Mouse (Mus musculus) megakaryocyte, embryonic 14.5 days (primary cell): ENCODE data around the gene Ank3. TPM values are rescaled to one million over a fixed set of nuclear protein-coding genes. Genes with fewer than 3 reads are reported as not detected.
A peak's percentile ranks its signal among the peaks of the same experiment; 100 is the strongest.

Source experiments
- H3K27me3 ChIP-seq: replicated peaks from 2 replicates; pipeline ENCODE3; 2012; ENCODE audit warnings: inconsistent platforms
- H3K36me3 ChIP-seq: replicated peaks from 2 replicates; pipeline ENCODE3; 2012; ENCODE audit warnings: low read length, inconsistent platforms, mixed read lengths
- H3K4me1 ChIP-seq: 2 replicates; pipeline ENCODE4 v1.6.1; 2012; ENCODE audit warnings: inconsistent platforms
- H3K4me3 ChIP-seq: replicated peaks from 2 replicates; pipeline ENCODE3; 2012; ENCODE audit warnings: moderate library complexity, mild to moderate bottlenecking, inconsistent platforms
- H3K9me3 ChIP-seq: 2 replicates; pipeline ENCODE4 v1.6.1; 2012; ENCODE audit warnings: inconsistent platforms
- FLI1 ChIP-seq: IDR thresholded peaks from 2 replicates; pipeline ENCODE4 v1.6.1; 2012; ENCODE audit warnings: low read length, inconsistent platforms, mixed read lengths
- GATA1 ChIP-seq: IDR thresholded peaks from 3 replicates; pipeline ENCODE4 v1.6.1; 2012; ENCODE audit warnings: mixed read lengths, low read length, inconsistent platforms, borderline replicate concordance
- polyA plus RNA-seq: library from polyadenylated mRNA; stranded (reverse); fragments of >175 nt; gene quantifications from 2 replicates; pipeline ENCODE4 v1.2.3, GENCODE M21; 2012; ENCODE audit warnings: low replicate concordance; ENCODE audit not compliant: insufficient read depth

Gene Ank3
- polyA plus RNA-seq, 1 experiment, result 4.4 TPM

GRCm38 (mm10) chr10:69466586-69466985 lies 68.0 kb downstream of the Ank3 start:
- no peaks in the 10 kb centered on the region for H3K27me3 ChIP-seq
- H3K4me3 ChIP-seq, result no peak overlapping the region
- H3K9me3 ChIP-seq, result peaks cover 13% of the 10 kb centered on the region; the same call in 1 of the 2 replicates
- TF ChIP-seq GATA1 (no peak), FLI1 (no peak)
- H3K36me3 ChIP-seq, result no peaks in the 10 kb centered on the region
- H3K4me1 ChIP-seq, result no peaks in the 10 kb centered on the region

- H3K9me3 ChIP-seq, result peaks cover 13% of the 10 kb centered on the region; the same call in 1 of the 2 replicates
- H3K4me3 ChIP-seq, result no peak overlapping the region
- no peaks in the 10 kb centered on the region for H3K36me3 ChIP-seq
- no peaks in the 10 kb centered on the region for H3K27me3 ChIP-seq
- no peaks in the 10 kb centered on the region for H3K4me1 ChIP-seq
- TF ChIP-seq GATA1, result no peak
- no peak for TF ChIP-seq FLI1
Observed at GRCm38 (mm10) chr10:69467182-69467581, 68.6 kb downstream of the Ank3 start.

GRCm38 (mm10) chr10:69471841-69472240 lies 73.3 kb downstream of the Ank3 start:
- H3K9me3 ChIP-seq, result peaks cover 3% of the 10 kb centered on the region; the same call in 1 of the 2 replicates
- no peaks in the 10 kb centered on the region for H3K4me1 ChIP-seq
- no peaks in the 10 kb centered on the region for H3K36me3 ChIP-seq
- no peak for TF ChIP-seq FLI1
- no peak for TF ChIP-seq GATA1
- H3K27me3 ChIP-seq, result no peaks in the 10 kb centered on the region
- no peak overlapping the region for H3K4me3 ChIP-seq

- Histone ChIP-seq H3K36me3 (no peaks in the 10 kb centered on the region), H3K4me1 (no peaks in the 10 kb centered on the region), H3K9me3 (0 out of 2 replicates have a peak, but pooled peaks cover 2% of the 10 kb centered on the region), H3K27me3 (no peaks in the 10 kb centered on the region), H3K4me3 (no peak overlapping the region)
- TF ChIP-seq FLI1 (no peak), GATA1 (no peak)
Observed at GRCm38 (mm10) chr10:69476871-69477270, 78.3 kb downstream of the Ank3 start.

- Histone ChIP-seq H3K36me3 (no peaks in the 10 kb centered on the region), H3K9me3 (0 out of 2 replicates have a peak, but pooled peaks cover 2% of the 10 kb centered on the region), H3K4me1 (no peaks in the 10 kb centered on the region), H3K27me3 (no peaks in the 10 kb centered on the region), H3K4me3 (no peak overlapping the region)
- TF ChIP-seq GATA1 (no peak), FLI1 (no peak)
Observed at GRCm38 (mm10) chr10:69477656-69478055, 79.1 kb downstream of the Ank3 start.

- no peak for TF ChIP-seq GATA1
- no peak for TF ChIP-seq FLI1
- Histone ChIP-seq H3K4me1 (no peaks in the 10 kb centered on the region), H3K36me3 (no peaks in the 10 kb centered on the region), H3K4me3 (no peak overlapping the region), H3K27me3 (no peaks in the 10 kb centered on the region), H3K9me3 (0 out of 2 replicates have a peak, but pooled peaks cover 2% of the 10 kb centered on the region)
Observed at GRCm38 (mm10) chr10:69478831-69479230, 80.3 kb downstream of the Ank3 start.

- Histone ChIP-seq H3K4me3 (peak overlapping the region; percentile 31), H3K36me3 (no peaks in the 10 kb centered on the region), H3K9me3 (peaks cover 25% of the 10 kb centered on the region), H3K27me3 (no peaks in the 10 kb centered on the region), H3K4me1 (no peaks in the 10 kb centered on the region)
- TF ChIP-seq GATA1 (no peak), FLI1 (no peak)
Observed at GRCm38 (mm10) chr10:69485191-69485786, 86.7 kb downstream of the Ank3 start.

GRCm38 (mm10) chr10:69490182-69490581 lies 91.6 kb downstream of the Ank3 start:
- no peaks in the 10 kb centered on the region for H3K27me3 ChIP-seq
- no peak for TF ChIP-seq GATA1
- TF ChIP-seq FLI1, result no peak
- peaks cover 29% of the 10 kb centered on the region for H3K9me3 ChIP-seq

GRCm38 (mm10) chr10:69491975-69492374 lies 93.4 kb downstream of the Ank3 start:
- Histone ChIP-seq H3K36me3 (no peaks in the 10 kb centered on the region), H3K4me1 (no peaks in the 10 kb centered on the region), H3K4me3 (no peak overlapping the region), H3K9me3 (peaks cover 35% of the 10 kb centered on the region), H3K27me3 (no peaks in the 10 kb centered on the region)
- no peak for TF ChIP-seq GATA1
- TF ChIP-seq FLI1, result no peak

More at GRCm38 (mm10) chr10:69490182-69490581, 91.6 kb downstream of the Ank3 start:
- Histone ChIP-seq H3K4me1 (no peaks in the 10 kb centered on the region), H3K36me3 (no peaks in the 10 kb centered on the region), H3K4me3 (no peak overlapping the region)

- Histone ChIP-seq H3K27me3 (no peaks in the 10 kb centered on the region), H3K4me3 (no peak overlapping the region), H3K36me3 (no peaks in the 10 kb centered on the region), H3K4me1 (no peaks in the 10 kb centered on the region), H3K9me3 (peaks cover 55% of the 10 kb centered on the region)
- TF ChIP-seq FLI1 (no peak), GATA1 (no peak)
Observed at GRCm38 (mm10) chr10:69497382-69497781, 98.8 kb downstream of the Ank3 start.

GRCm38 (mm10) chr10:69500171-69500860 lies 101.7 kb downstream of the Ank3 start:
- Histone ChIP-seq H3K9me3 (peaks cover 53% of the 10 kb centered on the region), H3K4me3 (no peak overlapping the region), H3K36me3 (no peaks in the 10 kb centered on the region), H3K27me3 (no peaks in the 10 kb centered on the region), H3K4me1 (no peaks in the 10 kb centered on the region)
- TF ChIP-seq FLI1 (no peak), GATA1 (no peak)
